Mouse (Mus musculus) myocyte (in vitro differentiated cells): ENCODE measurements around the gene Gm36079.
"Not testable (repeated sequence)": the region's sequence is repeated elsewhere in the genome, so short reads cannot be mapped to it uniquely, and the experiment has no call there.

ENCODE experiments used
- MAX ChIP-seq: IDR thresholded peaks from one replicate; pipeline ENCODE4 v1.6.1; 2011; ENCODE audit warnings: low read depth, mild to moderate bottlenecking, control low read depth
- TCF12 ChIP-seq: IDR thresholded peaks from one replicate; pipeline ENCODE4 v1.6.1; 2011; ENCODE audit warnings: mild to moderate bottlenecking, control low read depth; ENCODE audit not compliant: poor library complexity, insufficient read depth, severe bottlenecking

DNA sequence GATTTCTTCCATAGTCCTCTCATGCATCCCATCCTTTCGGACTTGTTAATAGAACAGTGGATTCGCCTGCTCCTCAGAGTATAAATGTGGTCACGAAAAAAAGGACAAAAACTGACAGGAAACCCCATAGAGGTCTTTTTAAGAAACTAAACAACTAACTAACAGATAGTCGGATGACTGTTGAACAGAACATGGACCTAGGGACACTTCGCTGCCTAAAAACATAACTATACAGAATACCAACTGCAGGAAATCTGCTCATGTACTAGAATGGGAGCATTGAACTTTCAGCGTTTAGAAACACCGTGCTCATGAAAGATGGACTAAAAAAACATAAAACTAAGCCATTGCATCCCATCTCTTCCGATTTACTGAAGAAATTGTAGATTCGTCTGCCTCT is 2.2 kb downstream of the Gm36079 start:
- not testable (repeated sequence) for TF ChIP-seq MAX, TCF12
